Mouse (Mus musculus) heart, embryonic 13.5 days (tissue): ENCODE measurements around the gene Cfdp1. TPM values are rescaled to one million over a fixed set of nuclear protein-coding genes. Genes with fewer than 3 reads are reported as not detected.

Experiments
- ATAC-seq: fragments of 200-750 bp; cut with Nextera tagmentation; 2 replicates; pipeline ENCODE4 v1.8.0; 2017; ENCODE audit warnings: moderate TSS enrichment; ENCODE audit not compliant: insufficient number of reproducible peaks, low FRiP score, low TSS enrichment; ENCODE audit errors: extremely low read depth
- H3K27ac ChIP-seq: fragments of 300-500 bp; sonication (generic); replicated peaks from 2 replicates; pipeline ENCODE4 v1.5.1; 2015; ENCODE audit warnings: moderate library complexity, mild to moderate bottlenecking, inconsistent platforms
- H3K27me3 ChIP-seq: fragments of 300-500 bp; sonication (generic); replicated peaks from 2 replicates; pipeline ENCODE4 v1.6.1; 2015; ENCODE audit warnings: mild to moderate bottlenecking, inconsistent platforms
- H3K36me3 ChIP-seq: fragments of 300-500 bp; sonication (generic); 2 replicates; pipeline ENCODE4 v1.6.1; 2015; ENCODE audit warnings: mild to moderate bottlenecking, inconsistent platforms
- H3K4me1 ChIP-seq: fragments of 300-500 bp; sonication (generic); 2 replicates; pipeline ENCODE4 v1.6.1; 2015; ENCODE audit warnings: inconsistent platforms
- H3K4me2 ChIP-seq: fragments of 300-500 bp; sonication (generic); 2 replicates; pipeline ENCODE4 v1.6.1; 2015; ENCODE audit warnings: inconsistent platforms, mild to moderate bottlenecking, moderate library complexity
- H3K4me3 ChIP-seq: fragments of 300-500 bp; sonication (generic); 2 replicates; pipeline ENCODE4 v1.5.1; 2015; ENCODE audit warnings: moderate library complexity, mild to moderate bottlenecking, inconsistent platforms
- H3K9ac ChIP-seq: fragments of 300-500 bp; sonication (generic); 2 replicates; pipeline ENCODE4 v1.6.1; 2015; ENCODE audit warnings: inconsistent platforms, mild to moderate bottlenecking, moderate library complexity
- H3K9me3 ChIP-seq: fragments of 300-500 bp; sonication (generic); 2 replicates; pipeline ENCODE4 v1.6.1; 2016; ENCODE audit warnings: inconsistent platforms
- WGBS: fragments of 180-500 bp; shearing (Covaris S2); methylation state at CpG from one replicate; pipeline ENCODE4 v1.1.7; 2015; ENCODE audit warnings: mixed read lengths; 5-methylcytosine and 5-hydroxymethylcytosine counted together
- polyA plus RNA-seq: library from polyadenylated mRNA; unstranded; fragments of >200 nt; fragmentation: Nextera tagmentation; extraction: Ambion mirVana; gene quantifications from 2 replicates; pipeline ENCODE4 v1.2.1, GENCODE M21; 2015

The Cfdp1 gene
- polyA plus RNA-seq, 1 experiment from 2014 or later, result 132 TPM

- WGBS, result 56% methylated on average over 7 of the region's 7 CpGs
- Histone ChIP-seq H3K9ac (peak overlapping the region; percentile 48), H3K4me2 (no peak overlapping the region), H3K27ac (0 out of 2 replicates have a peak overlapping the region, but pooled peaks have one; percentile 22), H3K9me3 (no peaks in the 10 kb centered on the region), H3K4me3 (no peak overlapping the region), H3K27me3 (no peaks in the 10 kb centered on the region), H3K4me1 (peaks cover 90% of the 10 kb centered on the region), H3K36me3 (no peaks in the 10 kb centered on the region)
- ATAC-seq, result no peak
Observed at GRCm38 (mm10) chr8:111739604-111740003, 114.5 kb downstream of the Cfdp1 start.

GRCm38 (mm10) chr8:111738867-111739266 is 115.2 kb downstream of the Cfdp1 start:
- no peak overlapping the region; the same call in 1 of the 2 replicates for H3K27ac ChIP-seq
- no peaks in the 10 kb centered on the region for H3K27me3 ChIP-seq
- no peak overlapping the region for H3K4me2 ChIP-seq
- no peaks in the 10 kb centered on the region for H3K36me3 ChIP-seq
- peak overlapping the region; percentile 15 for H3K9ac ChIP-seq
- H3K4me3 ChIP-seq, result no peak overlapping the region
- peaks cover 90% of the 10 kb centered on the region for H3K4me1 ChIP-seq
- WGBS, result 62% methylated on average over 6 of the region's 6 CpGs
- ATAC-seq, result no peak
- no peaks in the 10 kb centered on the region for H3K9me3 ChIP-seq

GRCm38 (mm10) chr8:111736321-111736720 is 117.8 kb downstream of the Cfdp1 start:
- WGBS, result 33% methylated on average over 7 of the region's 7 CpGs
- H3K27ac ChIP-seq, result peak overlapping the region; percentile 98
- ATAC-seq, result no peak
- no peaks in the 10 kb centered on the region for H3K36me3 ChIP-seq
- no peak overlapping the region for H3K4me3 ChIP-seq
- no peak overlapping the region for H3K4me2 ChIP-seq
- no peaks in the 10 kb centered on the region for H3K9me3 ChIP-seq
- peaks cover 90% of the 10 kb centered on the region for H3K4me1 ChIP-seq
- H3K27me3 ChIP-seq, result no peaks in the 10 kb centered on the region
- peak overlapping the region; percentile 97 for H3K9ac ChIP-seq

DNA sequence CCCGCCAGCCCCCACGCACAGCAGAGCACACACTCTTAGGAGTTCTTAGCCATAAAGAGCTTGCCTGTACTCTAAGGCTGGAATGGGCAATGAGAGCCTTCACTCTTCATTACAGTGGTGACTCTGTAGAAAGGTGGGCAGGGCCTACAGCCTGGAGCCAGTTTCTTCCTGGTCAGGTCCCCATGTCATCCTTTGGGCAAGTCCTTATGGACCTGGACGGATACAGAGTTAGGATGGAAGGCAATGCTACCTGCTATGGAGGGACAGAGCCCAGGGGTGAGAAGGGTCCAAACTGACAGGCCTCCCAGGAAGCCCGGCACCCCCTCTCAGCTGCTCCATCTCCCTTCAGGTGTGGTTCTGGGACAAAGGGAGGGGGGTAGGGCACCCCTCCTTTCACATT is 118.3 kb downstream of the Cfdp1 start:
- peak overlapping the region; percentile 49 for H3K4me2 ChIP-seq
- no peaks in the 10 kb centered on the region for H3K36me3 ChIP-seq

DNA sequence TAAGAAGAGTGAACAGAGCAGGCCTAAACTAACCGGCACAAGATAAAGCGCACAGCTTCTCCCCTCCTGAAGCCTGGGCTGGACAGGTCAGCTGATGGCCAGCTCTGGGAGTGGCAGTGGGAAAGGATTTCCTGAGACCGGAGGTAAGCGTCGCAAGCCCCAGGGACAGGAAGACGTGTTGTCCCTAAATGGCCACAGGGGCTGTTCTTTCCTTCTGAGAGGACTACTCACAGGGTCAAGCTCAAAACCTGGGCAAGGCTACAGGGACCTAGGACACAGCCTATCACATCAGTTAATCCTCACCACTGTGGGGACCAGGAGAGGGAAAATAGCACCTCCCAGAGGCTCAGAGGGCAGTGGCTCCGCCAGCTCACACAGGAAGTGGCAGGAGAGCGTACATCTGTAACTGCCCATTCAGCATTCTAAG is 118.7 kb downstream of the Cfdp1 start:
- H3K9ac ChIP-seq, result peak overlapping the region; percentile 97
- H3K9me3 ChIP-seq, result no peaks in the 10 kb centered on the region
- no peak for ATAC-seq

More for the DNA sequence above, 118.3 kb downstream of the Cfdp1 start:
- Histone ChIP-seq H3K9me3 (no peaks in the 10 kb centered on the region), H3K27me3 (no peaks in the 10 kb centered on the region), H3K9ac (peak overlapping the region; percentile 97), H3K4me1 (peaks cover 90% of the 10 kb centered on the region), H3K4me3 (no peak overlapping the region), H3K27ac (peak overlapping the region; percentile 98)
- WGBS, result 58% methylated on average over 4 of the region's 4 CpGs
- no peak for ATAC-seq

DNA sequence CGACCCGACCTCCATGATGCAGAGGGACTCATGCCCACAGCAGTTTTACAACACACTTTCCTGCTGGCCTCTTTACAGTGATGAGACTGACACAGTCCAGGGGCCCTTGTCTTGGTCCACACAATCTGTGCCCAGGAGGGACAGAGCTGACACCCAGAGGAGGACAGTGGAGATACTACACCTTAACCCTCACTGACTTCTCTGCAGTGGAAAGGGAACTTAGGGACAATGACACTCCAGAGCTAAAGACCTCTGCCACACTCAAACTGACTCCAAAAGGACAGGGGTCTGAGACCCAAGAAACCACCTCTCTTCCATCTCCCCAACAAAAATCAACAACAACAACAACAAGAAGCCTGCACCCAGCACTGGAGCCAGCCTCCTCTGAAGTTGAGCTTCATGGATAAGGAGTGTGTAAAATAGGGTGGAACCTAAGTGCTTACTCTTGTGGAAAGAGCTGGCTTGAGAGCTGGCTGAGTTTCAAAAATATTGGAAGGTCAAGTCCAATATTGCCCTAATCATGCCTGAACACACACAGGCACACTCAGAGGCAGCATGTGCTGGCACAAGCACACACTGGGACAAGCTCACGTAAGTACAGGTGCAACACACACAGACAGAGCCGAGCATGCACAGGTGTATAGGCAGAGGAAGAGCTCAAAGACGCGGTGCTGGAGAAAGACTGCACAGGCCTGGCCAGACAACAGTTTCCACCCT is 119.7 kb downstream of the Cfdp1 start:
- no peak for ATAC-seq
- no peaks in the 10 kb centered on the region for H3K36me3 ChIP-seq
- H3K4me1 ChIP-seq, result peaks cover 90% of the 10 kb centered on the region
- WGBS, result 40% methylated on average over 6 of the region's 6 CpGs
- no peak overlapping the region for H3K4me3 ChIP-seq
- no peaks in the 10 kb centered on the region for H3K27me3 ChIP-seq
- H3K9me3 ChIP-seq, result no peaks in the 10 kb centered on the region
- H3K4me2 ChIP-seq, result peak overlapping the region; percentile 49
- H3K27ac ChIP-seq, result peak overlapping the region; percentile 98
- H3K9ac ChIP-seq, result peak overlapping the region; percentile 97

More for the DNA sequence above, 118.7 kb downstream of the Cfdp1 start:
- no peaks in the 10 kb centered on the region for H3K27me3 ChIP-seq
- peak overlapping the region; percentile 49 for H3K4me2 ChIP-seq
- peak overlapping the region; percentile 98 for H3K27ac ChIP-seq
- no peak overlapping the region for H3K4me3 ChIP-seq
- no peaks in the 10 kb centered on the region for H3K36me3 ChIP-seq
- H3K4me1 ChIP-seq, result peaks cover 90% of the 10 kb centered on the region
- 35% methylated on average over 8 of the region's 8 CpGs for WGBS

- H3K27ac ChIP-seq, result peak overlapping the region; percentile 98
- no peak for ATAC-seq
- peak overlapping the region; percentile 82 for H3K4me2 ChIP-seq
- no peaks in the 10 kb centered on the region for H3K36me3 ChIP-seq
- H3K4me3 ChIP-seq, result no peak overlapping the region
- 10% methylated on average over 5 of the region's 5 CpGs for WGBS
- peak overlapping the region; percentile 97 for H3K9ac ChIP-seq
- H3K9me3 ChIP-seq, result no peaks in the 10 kb centered on the region
- peaks cover 90% of the 10 kb centered on the region for H3K4me1 ChIP-seq
- H3K27me3 ChIP-seq, result no peaks in the 10 kb centered on the region
Observed at GRCm38 (mm10) chr8:111733581-111734243, 120.4 kb downstream of the Cfdp1 start.

GRCm38 (mm10) chr8:111732406-111733085 is 121.5 kb downstream of the Cfdp1 start:
- WGBS, result 23% methylated on average over 10 of the region's 10 CpGs
- ATAC-seq, result no peak

DNA sequence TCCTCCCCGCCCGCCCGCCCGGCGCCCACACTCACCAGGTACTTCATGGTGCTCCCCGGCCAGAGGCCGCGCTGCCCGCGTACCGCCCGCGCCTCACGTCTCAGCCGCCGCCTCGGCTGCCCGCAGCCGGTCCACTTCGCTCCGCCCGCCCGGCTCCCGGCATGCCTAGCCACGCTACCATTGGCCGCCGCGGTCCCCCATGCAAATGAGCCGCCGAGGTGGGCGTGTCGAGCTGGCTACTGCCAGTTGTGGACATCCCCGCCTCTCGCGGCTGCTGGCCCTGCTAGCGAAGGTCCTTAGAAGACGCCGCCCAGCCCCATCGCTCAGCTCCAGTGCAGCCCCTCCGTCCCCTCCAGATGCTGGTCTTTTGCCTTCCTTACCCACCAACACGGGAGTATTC is 122.1 kb downstream of the Cfdp1 start:
- H3K27ac ChIP-seq, result peak overlapping the region; percentile 98

More at GRCm38 (mm10) chr8:111732406-111733085, 121.5 kb downstream of the Cfdp1 start:
- peak overlapping the region; percentile 98 for H3K27ac ChIP-seq
- 0 out of 2 replicates have a peak, but pooled peaks cover 5% of the 10 kb centered on the region for H3K36me3 ChIP-seq
- peak overlapping the region; percentile 82 for H3K4me2 ChIP-seq
- H3K4me3 ChIP-seq, result peak overlapping the region; percentile 84
- no peaks in the 10 kb centered on the region for H3K27me3 ChIP-seq
- H3K9ac ChIP-seq, result peak overlapping the region; percentile 97
- H3K4me1 ChIP-seq, result peaks cover 92% of the 10 kb centered on the region
- no peaks in the 10 kb centered on the region for H3K9me3 ChIP-seq

DNA sequence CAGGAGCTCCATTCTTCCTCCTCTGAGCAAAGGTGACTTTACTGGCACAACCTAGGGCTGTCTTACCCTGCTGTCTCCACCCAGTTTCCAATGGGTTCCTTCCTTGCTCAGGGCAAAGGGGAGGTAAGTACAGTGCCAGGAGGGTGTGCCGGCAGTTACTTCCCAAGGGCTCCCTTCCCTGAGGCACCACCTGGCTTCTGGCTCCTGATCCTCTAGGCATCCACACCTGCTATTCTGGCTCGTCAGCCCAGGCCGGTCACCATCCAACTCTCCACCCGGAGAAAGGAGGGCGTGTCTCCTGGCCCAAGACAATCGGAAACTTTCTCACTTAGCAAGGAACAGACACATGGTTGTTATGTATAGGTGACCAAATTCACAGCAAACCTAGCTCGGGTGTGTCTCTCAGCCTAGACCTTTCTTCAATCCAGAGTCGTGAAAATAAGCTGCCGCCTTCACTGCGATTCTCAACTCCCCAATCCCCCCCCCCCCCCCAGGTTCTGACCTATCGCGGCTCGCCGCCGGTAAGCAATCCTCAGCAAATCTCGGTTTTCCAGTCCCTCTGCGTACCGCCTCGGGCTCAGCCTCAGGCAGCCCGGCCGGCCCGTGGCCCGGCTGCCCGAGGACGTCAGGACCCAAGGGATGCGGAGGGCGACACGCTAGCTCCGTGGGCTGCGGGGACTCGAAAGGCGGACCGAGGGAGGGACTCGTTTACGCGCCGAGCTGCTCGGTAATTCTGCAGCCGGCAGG is 122.7 kb downstream of the Cfdp1 start:
- H3K4me3 ChIP-seq, result peak overlapping the region; percentile 84
- no peaks in the 10 kb centered on the region for H3K9me3 ChIP-seq
- 0 out of 2 replicates have a peak, but pooled peaks cover 5% of the 10 kb centered on the region for H3K36me3 ChIP-seq
- peak overlapping the region; percentile 98 for H3K27ac ChIP-seq
- H3K27me3 ChIP-seq, result no peaks in the 10 kb centered on the region
- peaks cover 92% of the 10 kb centered on the region for H3K4me1 ChIP-seq
- peak; percentile 26 for ATAC-seq
- peak overlapping the region; percentile 82 for H3K4me2 ChIP-seq
- under 1% methylated on average over 38 of the region's 39 CpGs for WGBS
- H3K9ac ChIP-seq, result peak overlapping the region; percentile 97

More for the DNA sequence above, 122.1 kb downstream of the Cfdp1 start:
- Histone ChIP-seq H3K36me3 (0 out of 2 replicates have a peak, but pooled peaks cover 5% of the 10 kb centered on the region), H3K4me3 (peak overlapping the region; percentile 84), H3K4me1 (peaks cover 92% of the 10 kb centered on the region), H3K4me2 (peak overlapping the region; percentile 82), H3K9ac (peak overlapping the region; percentile 97), H3K27me3 (no peaks in the 10 kb centered on the region), H3K9me3 (no peaks in the 10 kb centered on the region)
- whole genome bisulfite sequencing, result under 1% methylated on average over 18 of the region's 41 CpGs
- ATAC-seq, result peak; percentile 86
